Mouse (Mus musculus) ES-E14 (cell line): Measurements from ENCODE around the gene Hils1. TPM values are rescaled to one million over a fixed set of nuclear protein-coding genes. Genes with fewer than 3 reads are reported as not detected.

Experiments used
- DNase-seq: peaks from one replicate; pipeline ENCODE4 v3.0.0-alpha.2; 2013; ENCODE audit warnings: low read depth, low spot score
- H3K27ac ChIP-seq: 2 replicates; pipeline ENCODE4 v1.5.1; 2012; ENCODE audit warnings: low read depth, mild to moderate bottlenecking, low read length, moderate library complexity, mixed read lengths; ENCODE audit not compliant: poor library complexity, insufficient read depth, severe bottlenecking
- H3K36me3 ChIP-seq: 2 replicates; pipeline ENCODE4 v1.6.1; 2012; ENCODE audit warnings: mild to moderate bottlenecking, low read length, moderate library complexity, mixed read lengths; ENCODE audit not compliant: control insufficient read depth, poor library complexity, insufficient read depth, severe bottlenecking
- H3K4me1 ChIP-seq, 2 experiments: fragments of 150-350 bp in 1 of 2; sonication (generic) in 1 of 2; 2 replicates each; pipeline ENCODE4 v1.6.1; 2012; ENCODE audit warnings: low read length in 2 of 2, mild to moderate bottlenecking in 1 of 2, mixed read lengths in 1 of 2; ENCODE audit not compliant: control insufficient read depth in 2 of 2, insufficient read depth in 2 of 2, poor library complexity in 1 of 2
- H3K4me3 ChIP-seq, 2 experiments: fragments of 150-350 bp in 1 of 2; sonication (generic) in 1 of 2; 2 replicates each; pipeline ENCODE4 v1.5.1; 2012; ENCODE audit warnings: low read length in 2 of 2, low read depth in 1 of 2, mild to moderate bottlenecking in 1 of 2, mixed read lengths in 1 of 2; ENCODE audit not compliant: insufficient read depth in 1 of 2, poor library complexity in 1 of 2, severe bottlenecking in 1 of 2
- H3K9ac ChIP-seq: 2 replicates; pipeline ENCODE4 v1.6.1; 2012; ENCODE audit warnings: low read depth, mild to moderate bottlenecking, low read length, mixed read lengths; ENCODE audit not compliant: poor library complexity, insufficient read depth, severe bottlenecking
- H3K9me3 ChIP-seq: fragments of 150-350 bp; sonication (generic); 2 replicates; pipeline ENCODE4 v1.6.1; 2012; ENCODE audit warnings: low read depth, mild to moderate bottlenecking, low read length; ENCODE audit not compliant: control insufficient read depth, insufficient read depth
- CHD2 ChIP-seq: IDR thresholded peaks from 2 replicates; pipeline ENCODE4 v1.6.1; 2014; ENCODE audit warnings: mild to moderate bottlenecking, low read depth, low read length, inconsistent platforms
- HCFC1 ChIP-seq: IDR thresholded peaks from 2 replicates; pipeline ENCODE4 v1.6.1; 2012; ENCODE audit warnings: low read length, inconsistent platforms, borderline replicate concordance; ENCODE audit not compliant: insufficient read depth
- MAFK ChIP-seq: IDR thresholded peaks from 2 replicates; pipeline ENCODE4 v1.6.1; 2014; ENCODE audit warnings: mild to moderate bottlenecking, low read depth, low read length, inconsistent platforms; ENCODE audit not compliant: insufficient read depth
- ZC3H11A ChIP-seq: IDR thresholded peaks from 2 replicates; pipeline ENCODE4 v1.6.1; 2012; ENCODE audit warnings: low read depth, mild to moderate bottlenecking, inconsistent platforms, low read length, borderline replicate concordance
- ZNF384 ChIP-seq: IDR thresholded peaks from 2 replicates; pipeline ENCODE4 v1.6.1; 2012; ENCODE audit warnings: low read depth, low read length, inconsistent platforms
- in situ Hi-C, 2 experiments: fragments of 600-800 bp; cut with MboI; formaldehyde crosslinking; loops; one replicate each; pipeline ENCODE4 v1.15.1; 2025; ENCODE audit warnings: low sequenced_read_pairs in 2 of 2, inconsistent platforms in 1 of 2; ENCODE audit not compliant: unreplicated experiment in 2 of 2
- total RNA-seq: library from RNA; depleted of rRNA; stranded (reverse); fragments of 300-350 nt; gene quantifications from 2 replicates; pipeline ENCODE4 v1.2.3, GENCODE M21; 2012

Hils1 gene
- total RNA-seq, 1 experiment, result not detected

DNA sequence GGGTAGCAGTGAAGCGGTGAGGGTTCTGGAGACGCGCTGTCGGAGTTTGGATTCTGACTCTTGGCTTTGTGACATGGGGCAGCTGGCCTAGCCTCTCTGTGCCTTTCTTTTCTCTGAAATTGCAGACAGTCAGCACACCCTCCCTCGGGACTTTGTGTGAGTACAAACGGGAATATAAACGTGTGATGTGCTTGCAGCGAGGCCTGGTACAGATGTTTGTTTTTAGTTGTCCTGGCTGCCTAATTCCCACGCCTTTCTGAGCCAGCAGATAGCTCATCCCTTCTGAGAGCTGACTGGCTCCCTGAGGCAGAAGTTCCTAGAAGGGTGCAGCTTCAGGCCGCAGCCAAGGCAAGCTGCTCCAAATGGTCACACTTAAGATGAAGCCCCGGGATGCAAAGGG is 41.0 kb upstream of the Hils1 start:
- H3K9me3 ChIP-seq, result no peaks in the 10 kb centered on the region
- H3K4me3 ChIP-seq, result no peak overlapping the region
- H3K4me1 ChIP-seq, result peaks cover 2 to 17% of the 10 kb centered on the region in 2 experiments; a peak in 2 of 4 replicates
- in situ Hi-C loops, result no loop called here
- no peak for DNase-seq
- H3K27ac ChIP-seq, result no peak overlapping the region
- TF ChIP-seq ZNF384, result no peak
- TF ChIP-seq ZC3H11A, result no peak
- TF ChIP-seq MAFK, result no peak
- no peak for TF ChIP-seq HCFC1
- no peak for TF ChIP-seq CHD2
- H3K9ac ChIP-seq, result no peak overlapping the region
- H3K36me3 ChIP-seq, result no peaks in the 10 kb centered on the region

DNA sequence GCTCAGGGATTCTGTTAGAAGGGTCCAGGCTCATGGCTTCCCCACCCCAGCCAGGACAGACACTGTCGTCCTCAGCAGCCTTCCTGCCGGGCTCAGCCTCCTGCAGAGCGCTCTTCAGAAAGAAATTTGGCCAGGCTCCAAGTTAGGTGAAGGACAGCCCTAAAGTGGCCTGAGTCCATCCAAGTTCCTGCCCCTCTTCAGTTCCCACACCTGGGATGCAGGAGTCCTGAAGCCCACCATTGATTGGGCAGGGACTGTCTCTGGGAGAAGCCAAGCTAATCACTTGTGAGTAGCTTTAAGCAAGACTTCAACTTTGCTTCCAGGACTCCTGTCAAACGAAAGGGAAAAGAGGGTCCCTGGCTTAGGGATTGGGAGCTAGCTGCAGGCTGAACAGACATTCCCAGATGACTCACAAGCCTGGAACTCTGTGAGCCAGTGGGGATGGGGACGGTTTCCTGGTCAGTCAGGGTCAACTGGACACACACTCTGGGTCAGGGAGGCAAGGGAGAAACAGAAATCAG is 39.6 kb upstream of the Hils1 start:
- no peak for DNase-seq
- TF ChIP-seq HCFC1 (no peak), ZNF384 (no peak), MAFK (no peak), CHD2 (no peak), ZC3H11A (no peak)
- Histone ChIP-seq H3K9ac (no peak overlapping the region), H3K9me3 (no peaks in the 10 kb centered on the region), H3K36me3 (no peaks in the 10 kb centered on the region), H3K27ac (no peak overlapping the region), H3K4me1 (peaks cover 2 to 17% of the 10 kb centered on the region in 2 experiments; a peak in 2 of 4 replicates), H3K4me3 (no peak overlapping the region)
- in situ Hi-C loops, result no loop called here

DNA sequence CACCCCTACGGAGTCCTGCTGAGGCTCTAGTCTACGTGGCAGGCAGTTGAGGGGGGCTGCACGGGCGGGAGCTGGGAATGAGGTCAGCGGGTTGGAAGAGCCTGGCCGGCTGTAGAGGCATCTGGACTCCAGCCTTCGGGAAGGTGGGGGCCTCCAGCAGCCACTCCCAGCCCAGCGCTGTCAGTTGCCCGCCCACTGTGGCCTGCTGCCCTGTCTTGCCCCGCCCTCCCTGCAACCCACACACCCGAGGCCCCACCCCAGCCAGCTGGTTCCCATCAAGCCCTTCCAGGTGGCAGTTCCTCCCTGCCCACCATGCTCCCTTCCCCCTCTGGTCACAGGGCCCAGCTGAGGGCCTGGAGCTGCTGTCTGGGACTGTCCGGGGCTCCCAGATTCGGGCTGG is 38.6 kb upstream of the Hils1 start:
- in situ Hi-C loops, result no loop called here
- Histone ChIP-seq H3K27ac (no peak overlapping the region), H3K36me3 (no peaks in the 10 kb centered on the region), H3K4me3 (no peak overlapping the region), H3K9ac (peak overlapping the region; percentile 18; the same call in 1 of the 2 replicates), H3K9me3 (no peaks in the 10 kb centered on the region), H3K4me1 (peaks cover 4 to 17% of the 10 kb centered on the region in 2 experiments; a peak in 2 of 4 replicates)
- DNase-seq, result no peak
- no peak for TF ChIP-seq CHD2
- no peak for TF ChIP-seq MAFK
- TF ChIP-seq ZC3H11A, result no peak
- TF ChIP-seq HCFC1, result no peak
- no peak for TF ChIP-seq ZNF384

DNA sequence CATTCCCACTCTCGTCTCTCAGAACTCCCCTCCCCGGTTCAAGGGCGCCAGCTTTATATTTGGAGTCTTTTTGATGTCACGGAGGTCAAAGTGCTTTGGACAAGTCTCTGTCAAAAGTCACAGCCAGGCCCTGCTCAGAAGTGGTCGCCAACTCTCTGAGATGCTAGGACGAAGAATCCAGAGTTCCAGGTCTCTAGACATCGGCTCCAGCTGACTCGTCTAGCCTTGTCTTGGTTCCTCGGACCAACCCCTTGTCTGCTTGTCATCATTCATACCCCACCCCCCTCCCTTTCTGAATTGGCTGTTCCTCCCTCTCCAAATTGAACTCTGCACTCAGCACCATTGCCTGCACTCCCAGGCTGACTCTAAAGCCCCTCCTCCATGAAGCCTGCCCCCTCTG is 37.8 kb upstream of the Hils1 start:
- no peaks in the 10 kb centered on the region for H3K9me3 ChIP-seq
- H3K36me3 ChIP-seq, result no peaks in the 10 kb centered on the region
- no peak overlapping the region for H3K4me3 ChIP-seq
- DNase-seq, result no peak
- no peak for TF ChIP-seq CHD2
- no peak for TF ChIP-seq ZNF384
- TF ChIP-seq ZC3H11A, result no peak
- no peak for TF ChIP-seq MAFK
- in situ Hi-C loops, result no loop called here
- no peak overlapping the region for H3K27ac ChIP-seq
- H3K4me1 ChIP-seq, result peaks cover 5 to 17% of the 10 kb centered on the region in 2 experiments; a peak in 2 of 4 replicates
- H3K9ac ChIP-seq, result no peak overlapping the region

DNA sequence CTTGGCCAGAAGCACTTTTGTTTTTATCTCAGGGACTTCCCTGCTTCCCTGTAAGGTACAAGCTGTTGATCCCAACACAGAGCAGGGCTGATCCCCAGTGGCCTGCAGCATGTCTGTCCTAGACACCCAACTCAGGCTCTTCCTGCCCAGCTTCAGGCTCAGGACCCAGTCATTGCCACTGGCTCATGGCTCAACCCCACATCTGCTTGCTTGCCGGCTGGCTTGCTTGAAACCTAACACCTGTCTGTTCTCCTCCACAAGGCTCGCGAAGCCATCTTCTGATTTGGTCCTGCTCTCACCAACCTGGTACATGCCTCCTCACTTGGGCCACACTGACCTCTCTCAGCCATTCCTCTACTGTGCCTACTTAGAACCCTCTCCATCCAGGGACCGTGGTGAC is 37.2 kb upstream of the Hils1 start:
- Histone ChIP-seq H3K9me3 (no peaks in the 10 kb centered on the region), H3K27ac (no peak overlapping the region), H3K4me1 (peaks cover 5 to 17% of the 10 kb centered on the region in 2 experiments; a peak in 2 of 4 replicates), H3K36me3 (no peaks in the 10 kb centered on the region), H3K9ac (no peak overlapping the region), H3K4me3 (no peak overlapping the region)
- TF ChIP-seq MAFK, result no peak
- TF ChIP-seq HCFC1, result no peak
- TF ChIP-seq ZNF384, result no peak
- TF ChIP-seq ZC3H11A, result no peak
- TF ChIP-seq CHD2, result no peak
- in situ Hi-C loops, result no loop called here
- DNase-seq, result no peak
